Mouse (Mus musculus) megakaryocyte-erythroid progenitor cell, adult 5-6 weeks (primary cell): ENCODE data around the gene Eloa. TPM values are rescaled to one million over a fixed set of nuclear protein-coding genes. Genes with fewer than 3 reads are reported as not detected.

Source experiments
- ATAC-seq: replicated peaks from 2 replicates; pipeline ENCODE4 v1.8.0; 2016; ENCODE audit warnings: mild to moderate bottlenecking, inconsistent platforms; ENCODE audit not compliant: severe bottlenecking, poor library complexity, low FRiP score, low TSS enrichment
- total RNA-seq, 2 experiments: library from RNA; stranded (forward) in 1 of 2; stranded (reverse) in 1 of 2; fragments of 200-1000, 215-1000 nt in 1 of 2; fragments of >200 nt in 1 of 2; fragmentation: Nextera tagmentation in 1 of 2; gene quantifications; 2 replicates each; pipeline ENCODE4 v1.2.3; 2014 to 2017

The Eloa gene
- total RNA-seq, 2 experiments from 2014 or later, result 41.3 to 51.8 TPM

GRCm38 (mm10) chr4:136033231-136033630 lies 11.7 kb upstream of the Eloa start:
- no peak for ATAC-seq

GRCm38 (mm10) chr4:136030968-136031909 lies 9.7 kb upstream of the Eloa start:
- ATAC-seq, result peak; percentile 68

- ATAC-seq, result peak; percentile 16; the same call in 1 of the 2 replicates
These were observed 7.1 kb upstream of the Eloa start for GRCm38 (mm10) chr4:136028689-136029088.

GRCm38 (mm10) chr4:136028132-136028564 lies 6.6 kb upstream of the Eloa start:
- ATAC-seq, result peak; percentile 35; the same call in 1 of the 2 replicates

GRCm38 (mm10) chr4:136027416-136028131 lies 6.0 kb upstream of the Eloa start:
- no peak for ATAC-seq

GRCm38 (mm10) chr4:136025350-136025749 lies 3.8 kb upstream of the Eloa start:
- no peak for ATAC-seq

- no peak for ATAC-seq
These were observed 1.4 kb upstream of the Eloa start for GRCm38 (mm10) chr4:136022924-136023323.

DNA sequence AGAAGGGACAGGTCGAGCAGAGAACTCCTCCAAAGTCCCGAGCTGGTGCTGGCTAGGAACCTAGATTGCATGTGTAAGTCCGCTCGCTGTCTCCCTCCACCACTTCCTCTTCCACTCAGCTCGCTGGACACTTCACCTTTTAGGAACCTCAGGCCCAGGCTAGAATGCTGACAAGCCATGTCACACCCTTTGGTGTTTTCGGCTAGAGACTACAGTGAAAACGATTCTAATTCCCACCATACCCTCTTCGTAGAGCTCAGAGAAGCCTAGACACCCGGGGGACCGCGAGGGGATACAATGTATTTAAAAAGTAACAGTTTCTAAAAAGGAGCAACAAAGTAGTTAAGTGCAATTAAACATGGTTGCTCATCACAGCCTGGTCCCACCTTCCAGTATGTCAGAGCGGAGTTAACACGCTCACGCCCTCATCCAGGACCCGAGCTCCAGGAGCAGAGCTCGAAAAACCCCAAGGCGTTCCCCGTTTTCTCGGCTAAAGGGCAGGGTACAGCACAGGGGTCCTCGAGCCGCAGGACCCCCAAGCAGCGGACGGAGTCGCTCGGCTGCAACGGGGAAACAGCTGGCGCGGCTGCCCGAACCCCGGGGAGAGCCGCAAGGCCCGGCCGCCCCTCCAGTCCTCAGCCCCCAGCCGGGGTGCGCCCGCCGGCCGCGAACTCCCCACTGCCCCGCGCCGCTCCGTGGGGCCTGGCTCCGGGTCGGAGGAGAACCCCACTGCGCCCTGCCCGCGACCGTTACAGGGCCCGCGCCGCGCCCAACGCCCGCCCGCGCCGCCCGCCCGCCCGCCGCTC lies 617 bp downstream of the Eloa start:
- 0 out of 2 replicates have a peak, but pooled peaks have one; percentile 35 for ATAC-seq

DNA sequence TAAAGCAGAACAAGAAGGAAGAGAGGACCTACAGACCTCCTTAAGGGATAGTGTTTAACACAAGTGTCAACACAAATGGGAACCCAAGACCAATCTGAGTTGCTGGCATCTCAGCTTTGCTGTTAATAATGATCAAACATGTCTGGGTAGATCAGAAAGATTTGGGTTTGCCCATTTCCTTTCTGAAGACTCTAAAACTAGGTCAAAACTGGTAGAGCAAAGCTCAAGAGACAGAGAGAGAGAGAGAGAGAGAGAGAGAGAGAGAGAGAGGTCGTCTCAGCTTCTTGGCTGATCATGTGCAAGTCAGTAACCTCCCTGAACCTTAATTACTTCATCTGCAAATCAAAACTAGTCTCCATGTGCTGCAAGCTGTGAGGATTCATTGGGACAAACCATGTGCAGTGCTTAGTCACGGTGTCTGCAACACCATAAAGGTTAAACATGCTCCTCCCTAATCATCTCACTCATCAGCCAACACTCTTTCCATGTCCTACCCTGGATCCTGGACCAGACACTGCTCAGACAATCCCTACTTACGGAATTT lies 5.4 kb downstream of the Eloa start:
- no peak for ATAC-seq

DNA sequence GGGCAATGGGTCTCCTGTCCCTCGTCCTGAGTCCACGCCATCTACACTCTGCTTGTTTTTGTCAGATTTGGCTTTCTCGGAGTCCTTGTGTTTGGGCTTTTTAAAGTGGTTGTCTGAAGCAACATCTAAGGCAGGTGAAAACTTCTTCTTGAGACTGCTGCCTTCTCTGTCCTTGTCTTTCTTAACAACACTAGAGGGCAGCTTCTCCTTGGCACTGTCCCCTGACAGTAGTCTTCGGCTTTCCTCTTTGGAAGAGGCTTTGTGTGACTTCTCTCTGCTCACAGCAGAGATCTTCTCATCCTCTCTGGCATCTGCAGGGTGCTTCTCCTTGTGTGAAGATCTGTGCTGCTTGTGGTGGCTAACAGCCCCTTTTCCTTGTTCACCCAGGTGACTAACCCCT lies 11.0 kb downstream of the Eloa start:
- ATAC-seq, result no peak

GRCm38 (mm10) chr4:136008782-136009447 lies 12.6 kb downstream of the Eloa start:
- no peak for ATAC-seq

DNA sequence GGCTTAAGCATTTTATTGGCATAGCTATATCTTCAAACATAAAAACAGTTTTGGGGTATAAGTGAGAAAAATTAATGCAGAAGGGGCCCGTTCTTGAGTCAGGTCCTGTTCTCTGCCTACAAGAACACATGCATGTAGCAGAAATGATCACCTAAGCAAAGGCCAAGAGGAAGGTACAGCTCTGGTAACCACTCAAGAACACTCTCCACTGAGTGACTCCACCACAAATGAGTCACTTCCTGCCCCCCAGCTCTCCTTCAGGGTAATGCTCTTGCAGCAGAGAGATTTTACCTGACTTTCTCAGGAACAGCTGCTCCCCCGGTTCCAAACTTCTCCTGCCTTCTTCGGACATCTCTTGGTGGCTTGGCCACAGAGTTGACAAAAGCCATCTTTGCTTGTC lies 14.7 kb downstream of the Eloa start:
- ATAC-seq, result no peak

DNA sequence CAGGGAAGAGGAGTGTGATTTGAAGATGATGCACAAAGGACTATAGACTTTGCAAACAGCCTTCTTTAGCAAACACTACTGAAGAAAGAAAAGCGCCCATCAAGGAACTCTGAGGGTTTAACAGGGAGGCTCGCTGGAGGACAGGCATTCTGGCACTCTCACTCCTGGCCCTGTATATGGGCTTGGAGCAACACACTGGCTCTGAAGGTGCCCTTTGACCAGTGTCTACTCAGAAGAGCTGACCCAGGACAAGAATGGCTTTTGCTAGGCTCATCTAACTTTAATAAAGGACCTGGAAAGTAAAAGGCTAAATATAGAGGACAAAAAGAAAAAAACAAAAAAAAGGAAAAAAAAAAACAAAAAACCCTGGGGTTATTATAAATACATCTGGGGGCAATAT lies 16.6 kb downstream of the Eloa start:
- no peak for ATAC-seq

GRCm38 (mm10) chr4:136004107-136004675 lies 17.4 kb downstream of the Eloa start:
- ATAC-seq, result peak; percentile 74; the same call in 1 of the 2 replicates

- ATAC-seq, result no peak
These were observed 26.4 kb downstream of the Eloa start for GRCm38 (mm10) chr4:135995118-135995517.

DNA sequence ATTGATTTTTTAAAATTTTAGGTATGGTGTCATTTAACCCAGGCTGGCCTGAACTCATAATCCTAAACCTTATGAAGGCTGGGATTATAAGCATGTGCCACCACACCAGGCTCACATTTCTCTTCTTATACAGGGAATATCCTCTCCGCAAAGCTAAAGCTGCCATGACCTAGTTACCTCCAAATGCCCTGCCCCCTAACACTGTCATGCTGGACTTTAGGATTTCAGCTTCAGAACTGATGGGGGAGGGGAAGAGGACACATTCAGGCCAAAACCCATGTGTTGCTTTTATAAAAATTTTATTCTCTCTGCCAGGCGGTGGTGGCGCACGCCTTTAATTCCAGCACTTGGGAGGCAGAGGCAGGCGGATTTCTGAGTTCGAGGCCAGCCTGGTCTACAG lies 27.6 kb downstream of the Eloa start:
- no peak for ATAC-seq

DNA sequence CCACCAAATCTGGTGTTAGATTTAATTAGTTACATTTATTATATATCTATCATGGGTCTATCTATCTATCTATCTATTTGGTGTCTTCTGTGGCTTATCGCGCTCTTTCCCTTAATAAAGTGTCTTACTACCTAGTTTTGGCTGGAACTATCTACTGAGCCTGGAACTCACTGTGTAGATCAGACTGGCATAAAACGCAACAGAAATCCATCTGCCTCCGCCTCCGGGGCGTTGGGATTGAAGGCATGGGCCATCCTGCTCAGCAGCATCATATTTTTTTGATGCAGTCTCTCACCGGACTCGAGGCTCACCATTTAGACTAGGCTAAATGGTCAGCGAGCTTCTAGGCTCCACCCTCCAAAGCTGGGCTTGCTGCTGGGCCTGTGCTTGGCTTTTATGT lies 33.8 kb downstream of the Eloa start:
- ATAC-seq, result no peak

DNA sequence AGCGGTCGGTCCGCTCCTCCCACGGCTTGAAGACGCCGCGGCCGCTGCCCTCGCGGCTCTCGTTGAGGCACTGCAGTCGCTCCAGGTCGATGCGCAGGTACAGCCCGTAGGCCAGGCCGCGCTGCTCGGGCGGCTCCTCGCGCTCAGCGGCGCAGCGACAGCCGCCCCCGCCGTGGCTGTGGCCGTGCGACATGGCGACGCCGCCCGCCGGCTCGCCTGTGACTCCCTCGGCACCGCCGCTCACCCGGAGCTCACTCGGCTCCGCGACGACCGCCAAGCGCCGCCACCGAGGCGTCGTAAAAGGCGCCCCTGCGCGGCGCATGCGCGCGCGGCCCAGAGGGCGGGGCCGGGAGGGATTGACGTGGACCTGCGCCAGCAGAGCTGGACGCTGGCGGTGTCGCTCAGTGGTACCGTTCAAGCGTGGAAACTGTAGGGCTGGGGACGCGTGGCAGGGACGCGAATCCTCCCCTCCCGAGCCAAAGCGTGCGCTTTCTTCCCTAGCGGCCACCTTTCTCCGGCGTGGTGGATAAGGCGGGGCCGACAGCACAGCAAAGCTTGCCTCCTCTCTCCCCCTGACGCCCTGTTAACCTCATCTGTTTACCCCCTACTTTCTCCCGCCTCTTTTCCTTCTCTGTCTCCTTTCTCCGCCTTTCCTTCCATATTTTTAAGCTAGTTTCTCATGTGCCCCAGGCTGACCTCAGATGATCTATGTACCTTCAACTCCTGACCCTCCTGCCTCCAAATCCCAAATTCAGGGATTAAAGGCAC lies 34.4 kb downstream of the Eloa start, which contains the start of gene Pithd1:
Gene Pithd1 (minus strand): TSS at position 322 of the 768 bp plus-strand sequence.
- peak; percentile 64 for ATAC-seq
